Mouse (Mus musculus): ENCODE data around the gene Masp1. TPM values are rescaled to one million over a fixed set of nuclear protein-coding genes. Genes with fewer than 3 reads are reported as not detected.

The Masp1 gene
- polyA plus RNA-seq, 1 experiment from 2014 or later: 21.6 TPM

DNA sequence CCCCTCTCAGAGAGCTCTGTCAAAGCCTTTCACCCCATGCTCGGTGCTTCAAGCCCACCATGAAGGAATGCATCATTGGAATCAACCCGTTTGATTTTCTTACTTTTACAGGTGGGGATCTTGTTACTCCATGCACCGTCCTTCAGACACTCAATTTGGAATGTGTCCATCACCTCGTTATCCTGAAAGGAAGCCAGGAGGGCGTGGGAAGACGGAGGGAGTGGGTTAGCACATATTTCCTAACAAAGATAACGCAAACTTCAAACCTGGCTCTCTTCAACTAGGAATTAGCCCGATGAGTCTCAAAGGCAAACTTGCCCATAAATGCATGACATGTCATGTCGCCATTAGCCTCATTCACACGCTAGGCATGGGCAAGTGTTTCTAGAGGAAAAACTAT lies 37.3 kb downstream of the Masp1 start:
- no peak overlapping the region for H3K4me2 ChIP-seq
- no peak overlapping the region for H3K4me3 ChIP-seq (ENCODE audit: low read depth, low read length)
- H3K36me3 ChIP-seq (ENCODE audit: control insufficient read depth, insufficient read depth, low read length): no peaks in the 10 kb centered on the region
- H3K9ac ChIP-seq (ENCODE audit: low read depth, low read length): no peak overlapping the region
- WGBS: 79% methylated on average over 10 of the region's 10 CpGs
- no peaks in the 10 kb centered on the region for H3K27me3 ChIP-seq (replicated peaks; ENCODE audit: control insufficient read depth, insufficient read depth, low read length)
- H3K4me1 ChIP-seq (replicated peaks; ENCODE audit: control insufficient read depth, insufficient read depth, low read length): no peaks in the 10 kb centered on the region
- no peaks in the 10 kb centered on the region for H3K9me3 ChIP-seq (ENCODE audit: control insufficient read depth, low read length)
- no peak overlapping the region for H3K27ac ChIP-seq (ENCODE audit: low read depth, low read length)
- ATAC-seq (replicated peaks; ENCODE audit: low FRiP score) (no peak), DNase-seq (ENCODE audit: low spot score) (peak; percentile 12)

DNA sequence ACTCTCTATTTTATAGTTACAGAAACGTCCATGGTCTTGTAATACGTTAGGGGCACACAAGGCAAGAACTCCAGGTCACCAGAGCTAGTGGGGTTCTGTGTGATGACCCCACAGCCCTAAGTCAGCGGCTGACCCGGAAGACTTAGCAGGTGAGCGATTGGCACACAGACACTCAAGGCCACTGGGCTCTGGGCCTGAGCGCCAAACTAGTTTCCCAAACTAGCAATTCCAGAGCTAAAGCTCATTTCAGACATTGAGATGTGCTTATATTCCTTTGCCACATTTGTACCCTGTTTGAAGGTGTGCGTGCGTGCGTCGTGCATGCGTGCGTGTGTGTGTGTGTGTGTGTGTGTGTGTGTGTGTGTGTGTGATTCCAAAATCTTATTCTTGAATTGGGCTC lies 37.8 kb downstream of the Masp1 start:
- 89% methylated on average over 12 of the region's 12 CpGs for WGBS
- H3K4me3 ChIP-seq (ENCODE audit: low read depth, low read length): no peak overlapping the region
- H3K27ac ChIP-seq (ENCODE audit: low read depth, low read length): no peak overlapping the region
- DNase-seq (ENCODE audit: low spot score) (no peak), ATAC-seq (replicated peaks; ENCODE audit: low FRiP score) (no peak)
- no peak overlapping the region for H3K4me2 ChIP-seq
- H3K4me1 ChIP-seq (replicated peaks; ENCODE audit: control insufficient read depth, insufficient read depth, low read length): no peaks in the 10 kb centered on the region
- H3K9me3 ChIP-seq (ENCODE audit: control insufficient read depth, low read length): no peaks in the 10 kb centered on the region
- H3K36me3 ChIP-seq (ENCODE audit: control insufficient read depth, insufficient read depth, low read length): no peaks in the 10 kb centered on the region
- no peaks in the 10 kb centered on the region for H3K27me3 ChIP-seq (replicated peaks; ENCODE audit: control insufficient read depth, insufficient read depth, low read length)
- H3K9ac ChIP-seq (ENCODE audit: low read depth, low read length): no peak overlapping the region

DNA sequence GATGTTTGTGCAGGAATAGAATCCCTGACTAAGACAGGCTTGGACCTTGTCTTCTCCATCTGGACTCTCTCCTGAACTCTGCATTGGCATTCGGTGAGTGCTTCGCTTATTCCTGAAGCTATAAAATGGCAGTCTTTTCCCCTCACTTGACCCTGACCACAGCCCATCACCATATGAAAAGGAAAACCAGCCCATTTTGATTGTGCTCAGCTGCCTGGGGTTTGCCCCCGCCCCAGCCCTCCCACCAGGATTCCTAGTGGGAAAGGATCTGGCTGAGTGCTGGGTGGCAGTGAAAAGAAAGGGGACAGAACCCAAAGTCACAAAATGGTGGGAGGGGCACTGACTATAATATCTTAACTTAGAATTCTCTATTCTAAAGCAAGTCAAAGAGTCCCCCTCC lies 38.4 kb downstream of the Masp1 start:
- Histone ChIP-seq H3K4me3 (ENCODE audit: low read depth, low read length) (no peak overlapping the region), H3K4me2 (no peak overlapping the region), H3K4me1 (replicated peaks; ENCODE audit: control insufficient read depth, insufficient read depth, low read length) (no peaks in the 10 kb centered on the region), H3K9me3 (ENCODE audit: control insufficient read depth, low read length) (no peaks in the 10 kb centered on the region), H3K27me3 (replicated peaks; ENCODE audit: control insufficient read depth, insufficient read depth, low read length) (no peaks in the 10 kb centered on the region), H3K9ac (ENCODE audit: low read depth, low read length) (no peak overlapping the region), H3K36me3 (ENCODE audit: control insufficient read depth, insufficient read depth, low read length) (no peaks in the 10 kb centered on the region), H3K27ac (ENCODE audit: low read depth, low read length) (no peak overlapping the region)
- ATAC-seq (replicated peaks; ENCODE audit: low FRiP score): no peak
- 86% methylated on average over 3 of the region's 3 CpGs for WGBS
- no peak for DNase-seq (ENCODE audit: low spot score)

DNA sequence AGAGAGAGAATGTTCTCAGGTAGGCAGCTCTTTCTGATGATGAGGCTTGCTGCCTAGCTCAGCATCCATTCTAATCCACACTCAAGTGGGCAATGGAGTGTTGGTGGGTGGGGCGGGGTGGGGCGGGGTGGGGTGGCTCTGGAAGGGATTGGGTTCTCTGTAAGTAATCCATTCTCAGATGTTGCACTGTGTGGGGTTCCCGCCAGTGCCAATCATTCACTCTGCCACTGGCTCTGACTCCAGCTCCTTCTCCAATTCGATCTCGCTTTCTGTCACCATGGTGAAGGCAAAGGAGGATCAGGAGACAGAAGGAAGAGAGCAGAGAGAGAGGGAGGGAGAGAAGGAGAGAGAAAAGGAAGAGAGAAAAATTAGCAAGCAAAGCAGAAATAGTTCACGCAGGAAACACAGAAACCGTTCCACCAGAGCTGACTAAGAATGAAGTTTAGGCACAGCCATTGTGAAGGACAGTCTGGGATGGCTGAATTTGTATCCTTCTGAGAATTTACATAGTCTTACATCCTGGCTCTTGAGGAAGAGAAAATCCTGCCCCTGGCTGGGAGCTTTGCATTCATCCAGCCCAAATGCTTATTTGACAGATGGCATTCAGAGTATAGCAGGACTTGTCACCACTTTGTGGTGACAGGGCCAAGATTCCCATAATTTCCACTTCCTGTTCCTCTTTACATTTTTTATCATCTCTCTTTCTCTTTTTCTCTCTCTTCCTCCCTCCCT lies 40.6 kb downstream of the Masp1 start:
- no peak overlapping the region for H3K4me2 ChIP-seq
- no peak for ATAC-seq (replicated peaks; ENCODE audit: low FRiP score)
- WGBS: 72% methylated on average over 7 of the region's 7 CpGs

DNA sequence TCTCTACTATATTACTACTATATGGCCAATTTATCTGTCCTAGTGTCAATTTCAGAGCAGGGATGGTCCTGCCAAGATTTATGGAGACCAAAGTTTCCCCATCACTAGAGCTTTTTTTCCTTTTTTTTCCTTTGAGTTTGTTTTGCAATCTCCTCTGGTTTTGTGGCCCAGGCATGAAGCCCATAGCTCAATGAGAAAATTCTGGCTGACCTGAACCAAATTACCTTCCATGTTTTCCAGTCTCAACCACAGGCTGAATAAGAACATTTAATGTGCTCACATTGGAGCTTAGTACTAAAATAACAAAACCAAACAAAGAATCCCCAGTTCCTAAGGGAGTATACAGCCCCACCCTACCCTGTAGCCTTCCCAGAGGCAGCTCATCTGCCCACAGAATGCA lies 44.0 kb downstream of the Masp1 start:
- H3K4me1 ChIP-seq (replicated peaks; ENCODE audit: control insufficient read depth, insufficient read depth, low read length): no peaks in the 10 kb centered on the region
- H3K4me2 ChIP-seq: no peak overlapping the region
- no peak overlapping the region for H3K4me3 ChIP-seq (ENCODE audit: low read depth, low read length)
- no peak overlapping the region for H3K9ac ChIP-seq (ENCODE audit: low read depth, low read length)
- H3K27ac ChIP-seq (ENCODE audit: low read depth, low read length): no peak overlapping the region
- ATAC-seq (replicated peaks; ENCODE audit: low FRiP score) (no peak), DNase-seq (ENCODE audit: low spot score) (no peak)
- H3K27me3 ChIP-seq (replicated peaks; ENCODE audit: control insufficient read depth, insufficient read depth, low read length): no peaks in the 10 kb centered on the region
- H3K9me3 ChIP-seq (ENCODE audit: control insufficient read depth, low read length): no peaks in the 10 kb centered on the region
- H3K36me3 ChIP-seq (ENCODE audit: control insufficient read depth, insufficient read depth, low read length): no peaks in the 10 kb centered on the region

More for the DNA sequence above, 40.6 kb downstream of the Masp1 start:
- Histone ChIP-seq H3K9ac (ENCODE audit: low read depth, low read length) (no peak overlapping the region), H3K36me3 (ENCODE audit: control insufficient read depth, insufficient read depth, low read length) (no peaks in the 10 kb centered on the region), H3K27me3 (replicated peaks; ENCODE audit: control insufficient read depth, insufficient read depth, low read length) (no peaks in the 10 kb centered on the region), H3K27ac (ENCODE audit: low read depth, low read length) (no peak overlapping the region), H3K4me3 (ENCODE audit: low read depth, low read length) (no peak overlapping the region), H3K4me1 (replicated peaks; ENCODE audit: control insufficient read depth, insufficient read depth, low read length) (no peaks in the 10 kb centered on the region), H3K9me3 (ENCODE audit: control insufficient read depth, low read length) (no peaks in the 10 kb centered on the region)
- DNase-seq (ENCODE audit: low spot score): peak; percentile 23

DNA sequence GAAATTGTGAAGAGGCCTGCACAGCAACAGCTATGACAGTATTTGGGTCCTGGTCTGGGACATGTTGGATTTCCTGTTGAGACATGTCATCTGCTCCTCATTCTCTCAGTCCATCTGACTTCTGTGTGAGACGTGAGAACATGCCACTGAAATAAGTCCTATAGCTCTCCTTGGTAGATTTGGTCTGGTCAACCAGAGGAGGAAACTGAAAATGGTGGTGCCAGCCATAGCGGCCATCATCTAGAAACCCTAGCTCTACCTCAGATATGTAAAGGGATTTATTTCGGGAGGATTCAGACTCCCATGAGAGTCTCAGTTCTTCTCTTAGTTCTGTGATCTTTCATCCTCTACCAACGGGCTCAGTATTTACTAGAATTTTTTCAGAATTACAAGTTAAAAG lies 45.0 kb downstream of the Masp1 start:
- no peaks in the 10 kb centered on the region for H3K36me3 ChIP-seq (ENCODE audit: control insufficient read depth, insufficient read depth, low read length)
- DNase-seq (ENCODE audit: low spot score): no peak
- H3K9me3 ChIP-seq (ENCODE audit: control insufficient read depth, low read length): no peaks in the 10 kb centered on the region
- H3K4me3 ChIP-seq (ENCODE audit: low read depth, low read length): no peak overlapping the region
- no peaks in the 10 kb centered on the region for H3K4me1 ChIP-seq (replicated peaks; ENCODE audit: control insufficient read depth, insufficient read depth, low read length)
- no peak overlapping the region for H3K9ac ChIP-seq (ENCODE audit: low read depth, low read length)
- no peaks in the 10 kb centered on the region for H3K27me3 ChIP-seq (replicated peaks; ENCODE audit: control insufficient read depth, insufficient read depth, low read length)
- H3K4me2 ChIP-seq: no peak overlapping the region
- no peak overlapping the region for H3K27ac ChIP-seq (ENCODE audit: low read depth, low read length)
- 84% methylated on average over 4 of the region's 4 CpGs for WGBS
- no peak for ATAC-seq (replicated peaks; ENCODE audit: low FRiP score)

DNA sequence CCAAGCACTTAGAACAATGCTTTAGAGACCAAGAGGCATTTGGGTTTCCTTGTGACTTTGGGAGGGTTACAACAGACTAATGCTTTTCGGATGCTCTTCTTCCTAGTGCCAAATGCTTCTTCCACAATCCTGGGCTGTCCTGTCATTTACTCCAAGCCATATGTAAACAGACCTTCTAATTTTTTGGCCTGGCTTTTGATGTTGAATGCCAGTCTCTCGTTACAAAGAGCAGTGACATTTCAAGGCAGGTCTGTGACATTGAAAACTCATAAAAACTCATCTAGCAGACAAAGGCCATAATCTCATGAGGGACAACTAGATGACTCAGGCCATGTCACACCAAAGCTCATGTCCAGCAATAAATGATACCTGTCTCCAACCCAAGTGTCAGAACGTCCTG lies 48.6 kb downstream of the Masp1 start:
- no peaks in the 10 kb centered on the region for H3K9me3 ChIP-seq (ENCODE audit: control insufficient read depth, low read length)
- ATAC-seq (replicated peaks; ENCODE audit: low FRiP score) (no peak), DNase-seq (ENCODE audit: low spot score) (peak; percentile 14)
- H3K9ac ChIP-seq (ENCODE audit: low read depth, low read length): no peak overlapping the region
- H3K4me3 ChIP-seq (ENCODE audit: low read depth, low read length): no peak overlapping the region
- no peaks in the 10 kb centered on the region for H3K4me1 ChIP-seq (replicated peaks; ENCODE audit: control insufficient read depth, insufficient read depth, low read length)
- peaks cover 2% of the 10 kb centered on the region; the same call in 1 of the 2 replicates for H3K36me3 ChIP-seq (ENCODE audit: control insufficient read depth, insufficient read depth, low read length)
- no peaks in the 10 kb centered on the region for H3K27me3 ChIP-seq (replicated peaks; ENCODE audit: control insufficient read depth, insufficient read depth, low read length)
- 57% methylated on average over 3 of the region's 3 CpGs for WGBS
- H3K27ac ChIP-seq (ENCODE audit: low read depth, low read length): no peak overlapping the region
- H3K4me2 ChIP-seq: no peak overlapping the region

DNA sequence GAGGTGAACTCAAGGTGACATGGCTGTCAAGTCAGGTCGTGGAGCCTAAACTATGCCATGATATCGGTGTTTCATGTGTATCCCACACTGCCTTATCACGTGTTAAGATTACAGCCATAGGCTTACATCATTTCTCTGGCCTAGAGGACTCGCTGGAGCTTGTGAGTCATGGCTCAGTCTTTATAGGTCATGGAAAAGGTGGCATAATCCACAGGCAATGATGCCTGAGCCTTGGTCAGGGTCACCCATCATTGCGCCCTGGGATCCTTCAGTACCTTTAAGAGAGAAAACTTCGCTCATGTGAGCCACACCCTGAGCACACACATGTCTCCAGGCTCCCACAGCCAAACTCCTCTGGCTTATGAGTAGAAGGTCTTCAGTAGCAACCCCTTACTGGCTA lies 49.1 kb downstream of the Masp1 start:
- Histone ChIP-seq H3K36me3 (ENCODE audit: control insufficient read depth, insufficient read depth, low read length) (peaks cover 2% of the 10 kb centered on the region; the same call in 1 of the 2 replicates), H3K27ac (ENCODE audit: low read depth, low read length) (no peak overlapping the region), H3K9ac (ENCODE audit: low read depth, low read length) (no peak overlapping the region), H3K4me1 (replicated peaks; ENCODE audit: control insufficient read depth, insufficient read depth, low read length) (no peaks in the 10 kb centered on the region), H3K27me3 (replicated peaks; ENCODE audit: control insufficient read depth, insufficient read depth, low read length) (no peaks in the 10 kb centered on the region), H3K4me2 (no peak overlapping the region), H3K4me3 (ENCODE audit: low read depth, low read length) (no peak overlapping the region), H3K9me3 (ENCODE audit: control insufficient read depth, low read length) (no peaks in the 10 kb centered on the region)
- no peak for DNase-seq (ENCODE audit: low spot score)
- 81% methylated on average over 6 of the region's 6 CpGs for WGBS
- ATAC-seq (replicated peaks; ENCODE audit: low FRiP score): no peak

DNA sequence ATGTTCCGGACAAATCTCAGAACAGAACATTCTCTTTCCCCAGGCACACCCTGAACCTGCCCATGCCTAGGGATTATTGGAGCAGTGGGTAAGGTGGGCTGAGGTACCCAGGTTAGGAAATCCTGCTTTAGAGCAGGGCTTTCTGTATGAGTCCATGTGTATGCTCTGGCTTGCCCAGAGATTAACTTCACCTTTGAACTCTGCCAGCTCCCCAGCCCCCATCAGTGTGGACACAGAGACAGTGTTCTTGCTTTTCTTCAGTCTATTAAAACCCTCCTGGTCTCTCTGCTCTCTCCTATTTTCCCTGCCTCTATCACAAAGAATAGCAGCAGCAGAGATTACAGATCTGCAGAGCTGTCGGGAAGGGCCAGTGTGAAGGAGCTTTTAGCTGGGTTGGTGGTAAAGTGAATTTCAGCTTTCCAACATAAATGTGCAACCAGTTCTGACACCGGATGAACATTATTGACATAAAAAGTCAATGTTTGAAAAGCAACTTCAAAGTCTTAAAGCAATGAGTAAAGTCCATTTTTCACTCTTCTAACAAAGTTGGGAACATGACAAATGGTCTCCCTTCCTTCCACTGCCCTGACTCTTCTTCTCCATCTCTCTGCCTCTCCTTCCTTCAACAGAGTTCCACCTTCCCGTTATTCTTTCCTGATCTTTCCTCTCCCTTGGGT lies 56.8 kb downstream of the Masp1 start:
- no peak overlapping the region for H3K4me3 ChIP-seq (ENCODE audit: low read depth, low read length)
- ATAC-seq (replicated peaks; ENCODE audit: low FRiP score) (peak; percentile 51; the same call in 1 of the 2 replicates), DNase-seq (ENCODE audit: low spot score) (no peak)
- H3K4me1 ChIP-seq (replicated peaks; ENCODE audit: control insufficient read depth, insufficient read depth, low read length): no peaks in the 10 kb centered on the region
- 64% methylated on average over 4 of the region's 4 CpGs for WGBS
- no peaks in the 10 kb centered on the region for H3K9me3 ChIP-seq (ENCODE audit: control insufficient read depth, low read length)
- H3K27me3 ChIP-seq (replicated peaks; ENCODE audit: control insufficient read depth, insufficient read depth, low read length): no peaks in the 10 kb centered on the region
- H3K36me3 ChIP-seq (ENCODE audit: control insufficient read depth, insufficient read depth, low read length): no peaks in the 10 kb centered on the region
- H3K27ac ChIP-seq (ENCODE audit: low read depth, low read length): peak overlapping the region; percentile 68
- no peak overlapping the region for H3K4me2 ChIP-seq
- H3K9ac ChIP-seq (ENCODE audit: low read depth, low read length): no peak overlapping the region

Data from liver, embryonic 11.5 days (tissue).